Mouse (Mus musculus) E14TG2a.4 (cell line): ENCODE measurements around the gene Syne1.

Experiments
- CTCF ChIP-seq: conservative IDR thresholded peaks from 2 replicates; pipeline ENCODE4 v1.5.1; 2014; ENCODE audit warnings: low read length
- NANOG ChIP-seq: IDR thresholded peaks from 2 replicates; pipeline ENCODE4 v1.6.1; 2014; ENCODE audit warnings: borderline replicate concordance, low read length, mixed read lengths
- POU5F1 ChIP-seq: IDR thresholded peaks from 2 replicates; pipeline ENCODE4 v1.6.1; 2014; ENCODE audit warnings: low read length, borderline replicate concordance

DNA sequence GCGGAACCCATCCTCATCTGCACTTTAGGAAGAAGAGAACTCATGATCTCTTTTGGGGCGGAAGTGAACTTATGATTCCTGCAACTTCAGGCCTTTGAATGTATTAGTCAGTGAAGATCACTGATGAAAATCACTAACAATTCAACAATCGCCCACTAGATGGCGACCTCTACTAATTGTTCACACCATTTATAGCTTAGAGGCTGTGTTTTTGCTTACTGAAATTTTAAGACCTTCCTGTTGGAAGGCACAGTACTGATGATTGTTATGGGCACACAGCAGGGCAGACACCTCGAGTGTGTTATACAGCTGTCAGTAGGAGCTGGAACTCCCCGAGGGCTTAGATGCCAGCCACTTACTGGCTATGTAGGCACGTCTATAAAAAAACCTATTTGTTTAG lies 48.8 kb upstream of the Syne1 start:
- TF ChIP-seq CTCF (peak; percentile 53), POU5F1 (no peak), NANOG (no peak)
